Mouse (Mus musculus) intestine, embryonic 16.5 days (tissue): ENCODE results near the gene Smpx. TPM values are rescaled to one million over a fixed set of nuclear protein-coding genes. Genes with fewer than 3 reads are reported as not detected.

Source experiments
- ATAC-seq: fragments of 200-750 bp; cut with Nextera tagmentation; 2 replicates; pipeline ENCODE4 v1.8.0; 2017; ENCODE audit warnings: moderate TSS enrichment, moderate library complexity
- H3K27ac ChIP-seq: fragments of 300-500 bp; sonication (generic); 2 replicates; pipeline ENCODE4 v1.5.1; 2014; ENCODE audit warnings: mild to moderate bottlenecking, low read length
- H3K27me3 ChIP-seq: fragments of 300-500 bp; sonication (generic); replicated peaks from 2 replicates; pipeline ENCODE4 v1.6.1; 2014; ENCODE audit warnings: low read length, control low read depth, mixed read lengths; ENCODE audit not compliant: control insufficient read depth, insufficient read depth
- H3K36me3 ChIP-seq: fragments of 300-500 bp; sonication (generic); 2 replicates; pipeline ENCODE4 v1.6.1; 2014; ENCODE audit warnings: low read length, control low read depth; ENCODE audit not compliant: control insufficient read depth, insufficient read depth
- H3K4me1 ChIP-seq: fragments of 300-500 bp; sonication (generic); 2 replicates; pipeline ENCODE4 v1.6.1; 2014; ENCODE audit warnings: low read length, control low read depth, mixed read lengths; ENCODE audit not compliant: control insufficient read depth, insufficient read depth
- H3K4me2 ChIP-seq: fragments of 300-500 bp; sonication (generic); 2 replicates; pipeline ENCODE4 v1.6.1; 2014; ENCODE audit warnings: low read depth, low read length, control low read depth
- H3K4me3 ChIP-seq: fragments of 300-500 bp; sonication (generic); 2 replicates; pipeline ENCODE4 v1.5.1; 2014; ENCODE audit warnings: mild to moderate bottlenecking, low read length
- H3K9ac ChIP-seq: fragments of 300-500 bp; sonication (generic); 2 replicates; pipeline ENCODE4 v1.6.1; 2014; ENCODE audit warnings: low read depth, low read length
- H3K9me3 ChIP-seq: fragments of 300-500 bp; sonication (generic); 2 replicates; pipeline ENCODE4 v1.6.1; 2016; ENCODE audit warnings: low read length, control low read depth; ENCODE audit not compliant: control insufficient read depth
- WGBS: fragments of 180-500 bp; shearing (Covaris S2); extraction: QIAGEN DNeasy Blood & Tissue Kit; methylation state at CpG from one replicate; pipeline ENCODE4 v1.1.7; 2014; 5-methylcytosine and 5-hydroxymethylcytosine counted together
- polyA plus RNA-seq: library from polyadenylated mRNA; unstranded; fragments of >200 nt; fragmentation: Nextera tagmentation; extraction: Ambion mirVana; gene quantifications from 2 replicates; pipeline ENCODE4 v1.2.1, GENCODE M21; 2015

Smpx gene
- polyA plus RNA-seq, 1 experiment from 2014 or later = 1.6 TPM

DNA sequence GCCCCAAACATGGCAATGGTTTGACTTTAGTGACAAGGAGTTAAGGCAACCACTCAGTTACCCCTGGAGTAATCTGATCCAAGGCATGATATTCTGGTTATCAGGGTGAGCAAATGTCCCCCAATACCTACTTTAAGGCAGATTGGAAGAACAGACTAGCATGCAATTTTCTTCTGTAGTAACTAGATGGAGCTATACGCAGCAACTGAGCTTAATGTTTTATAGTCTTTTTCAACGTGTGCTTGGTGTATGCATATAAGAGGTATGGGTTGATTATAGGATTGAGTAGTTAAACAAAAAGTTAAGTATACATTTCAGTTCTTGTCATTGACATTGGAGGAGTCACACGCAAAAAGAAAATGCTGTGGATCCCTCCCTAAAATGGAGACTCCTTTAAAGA, 21.2 kb downstream of the Smpx start:
- Histone ChIP-seq H3K9ac (no peak overlapping the region), H3K4me3 (no peak overlapping the region), H3K4me2 (no peak overlapping the region), H3K27me3 (no peaks in the 10 kb centered on the region), H3K4me1 (no peaks in the 10 kb centered on the region), H3K36me3 (no peaks in the 10 kb centered on the region), H3K9me3 (no peaks in the 10 kb centered on the region), H3K27ac (no peak overlapping the region)
- ATAC-seq = no peak
- 57% methylated on average over 3 of the region's 3 CpGs for WGBS

- Histone ChIP-seq H3K9ac (no peak overlapping the region), H3K4me2 (no peak overlapping the region), H3K4me1 (no peaks in the 10 kb centered on the region), H3K4me3 (no peak overlapping the region), H3K27me3 (no peaks in the 10 kb centered on the region), H3K27ac (no peak overlapping the region), H3K9me3 (no peaks in the 10 kb centered on the region), H3K36me3 (no peaks in the 10 kb centered on the region)
- ATAC-seq = no peak
- 49% methylated on average over 7 of the region's 7 CpGs for WGBS
These were observed 32.1 kb downstream of the Smpx start for GRCm38 (mm10) chrX:157730622-157731341.

DNA sequence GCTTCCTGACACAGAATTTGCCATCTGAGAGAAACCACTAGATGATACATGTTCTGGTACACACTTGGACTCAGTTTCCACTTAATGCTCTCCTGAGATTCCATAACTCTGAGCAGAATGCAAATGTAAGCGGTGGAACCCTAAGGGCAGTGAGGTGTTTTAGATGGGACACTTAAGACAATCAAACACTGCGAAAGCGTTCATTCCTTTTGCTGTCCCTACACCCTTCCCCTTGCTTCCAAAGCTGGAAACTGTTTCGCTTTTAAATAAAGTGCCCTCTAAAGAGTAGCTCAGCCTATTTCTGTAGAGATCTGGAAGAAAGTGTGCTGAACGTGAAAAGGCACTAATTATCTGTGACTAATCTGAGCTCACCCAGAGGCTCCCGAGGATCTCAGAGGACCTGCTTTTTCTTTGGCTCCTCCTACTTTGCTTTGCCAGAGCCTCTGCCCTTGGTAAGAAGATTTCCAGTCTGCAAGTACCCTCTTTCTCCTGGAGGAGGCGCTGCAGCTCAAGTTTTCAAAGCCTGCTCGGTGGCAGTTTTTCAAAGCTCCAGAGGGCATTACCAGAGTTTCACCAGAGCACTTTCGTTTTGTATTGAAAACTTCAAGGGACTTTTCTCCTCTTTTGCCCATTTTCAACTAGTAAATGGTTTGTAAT, 33.1 kb downstream of the Smpx start:
- no peak overlapping the region for H3K9ac ChIP-seq
- H3K4me3 ChIP-seq = no peak overlapping the region
- no peaks in the 10 kb centered on the region for H3K4me1 ChIP-seq
- no peaks in the 10 kb centered on the region for H3K9me3 ChIP-seq
- WGBS = 33% methylated on average over 9 of the region's 9 CpGs
- ATAC-seq = peak; percentile 58; the same call in 1 of the 2 replicates
- no peak overlapping the region for H3K27ac ChIP-seq
- H3K27me3 ChIP-seq = no peaks in the 10 kb centered on the region
- H3K4me2 ChIP-seq = peak overlapping the region; percentile 1; the same call in 1 of the 2 replicates
- H3K36me3 ChIP-seq = no peaks in the 10 kb centered on the region

DNA sequence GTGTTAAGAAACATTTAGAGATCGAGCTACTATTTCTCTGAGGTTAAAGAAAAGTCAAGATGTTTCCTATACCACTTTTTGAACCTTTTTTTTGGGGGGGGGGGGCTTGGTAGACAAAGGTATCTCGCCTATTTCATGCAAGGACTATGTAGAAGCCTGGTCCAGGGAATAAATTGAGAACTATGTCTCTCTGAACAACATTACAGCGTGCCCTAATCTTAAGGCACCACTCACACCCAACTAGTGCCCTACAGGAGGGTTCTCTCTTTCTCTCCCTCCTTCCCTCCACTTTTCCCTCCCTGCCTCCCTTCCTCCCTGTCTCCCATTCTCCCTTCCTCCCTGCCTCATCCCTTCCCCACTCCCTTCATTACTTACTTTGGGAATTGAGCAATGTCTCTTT, 33.6 kb downstream of the Smpx start:
- Histone ChIP-seq H3K4me1 (no peaks in the 10 kb centered on the region), H3K9ac (no peak overlapping the region), H3K4me2 (no peak overlapping the region), H3K9me3 (no peaks in the 10 kb centered on the region), H3K36me3 (no peaks in the 10 kb centered on the region), H3K27ac (no peak overlapping the region), H3K27me3 (no peaks in the 10 kb centered on the region), H3K4me3 (no peak overlapping the region)
- WGBS = 46% methylated on average over 3 of the region's 3 CpGs
- ATAC-seq = no peak

GRCm38 (mm10) chrX:157733836-157734235, 35.1 kb downstream of the Smpx start:
- Histone ChIP-seq H3K4me3 (no peak overlapping the region), H3K4me1 (no peaks in the 10 kb centered on the region), H3K4me2 (no peak overlapping the region), H3K9ac (no peak overlapping the region), H3K27me3 (no peaks in the 10 kb centered on the region), H3K36me3 (no peaks in the 10 kb centered on the region), H3K27ac (no peak overlapping the region), H3K9me3 (no peaks in the 10 kb centered on the region)
- 68% methylated on average over 2 of the region's 2 CpGs for WGBS
- no peak for ATAC-seq

DNA sequence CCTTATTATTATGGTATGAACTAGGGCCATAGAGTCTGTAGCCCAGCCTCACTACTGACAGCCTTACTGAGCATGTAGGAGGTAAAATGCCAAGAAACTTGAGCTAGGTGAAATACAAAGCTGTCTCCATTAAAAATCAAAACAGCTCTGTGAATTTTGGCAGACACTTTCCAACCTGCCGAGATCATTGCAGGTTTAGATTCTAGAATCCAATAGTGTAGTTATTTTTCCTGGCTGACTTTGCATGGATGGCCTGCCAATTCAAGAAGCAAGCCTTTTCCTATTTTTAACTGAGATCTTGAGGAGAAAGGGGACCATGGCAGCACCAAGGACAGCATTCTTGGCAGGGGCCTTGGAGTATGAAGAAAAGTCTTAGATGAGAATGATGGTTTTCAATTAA, 35.6 kb downstream of the Smpx start:
- no peaks in the 10 kb centered on the region for H3K9me3 ChIP-seq
- WGBS = 74% methylated on average over 1 of the region's 1 CpGs
- H3K4me1 ChIP-seq = no peaks in the 10 kb centered on the region
- no peak overlapping the region for H3K27ac ChIP-seq
- no peak overlapping the region for H3K4me3 ChIP-seq
- H3K9ac ChIP-seq = no peak overlapping the region
- no peak for ATAC-seq
- H3K4me2 ChIP-seq = no peak overlapping the region
- H3K27me3 ChIP-seq = no peaks in the 10 kb centered on the region
- H3K36me3 ChIP-seq = no peaks in the 10 kb centered on the region

DNA sequence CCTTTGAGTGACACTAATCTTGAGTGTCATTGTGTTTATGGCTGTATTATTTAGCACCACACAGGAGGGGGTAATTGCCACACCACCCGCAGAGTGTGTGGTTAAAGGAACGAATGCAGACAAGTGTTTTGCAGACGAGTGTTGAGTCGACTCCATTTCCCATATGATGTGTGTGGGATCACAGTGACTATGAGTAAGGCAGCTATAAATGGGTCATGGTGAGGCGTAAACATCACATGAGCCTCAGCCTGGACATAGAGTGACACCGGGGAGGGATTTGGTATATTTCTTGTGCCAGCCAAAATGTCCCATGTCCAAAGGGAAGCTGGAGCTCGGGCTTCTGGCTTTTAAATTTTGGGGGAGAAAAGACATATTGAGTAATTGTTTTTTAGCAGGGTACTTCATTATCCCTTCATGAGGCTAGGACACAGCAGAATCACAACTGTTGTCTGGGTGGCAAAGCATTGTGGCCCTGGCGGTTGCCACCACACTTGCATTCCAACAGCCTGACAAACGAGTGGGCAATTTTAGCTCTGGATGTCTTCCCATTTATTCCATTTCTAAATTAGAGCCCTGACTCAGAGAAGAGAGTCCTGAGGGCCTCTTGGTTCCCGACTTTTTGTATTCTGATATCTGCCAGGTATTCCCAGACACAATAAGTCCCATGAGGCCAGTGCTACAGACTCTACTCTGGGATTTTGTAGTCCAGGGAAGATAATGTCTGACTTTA, 49.3 kb downstream of the Smpx start:
- WGBS = 84% methylated on average over 10 of the region's 10 CpGs
- no peak for ATAC-seq
- no peaks in the 10 kb centered on the region for H3K27me3 ChIP-seq
- H3K9me3 ChIP-seq = no peaks in the 10 kb centered on the region
- no peak overlapping the region for H3K27ac ChIP-seq
- H3K4me3 ChIP-seq = no peak overlapping the region
- H3K4me1 ChIP-seq = no peaks in the 10 kb centered on the region
- no peaks in the 10 kb centered on the region for H3K36me3 ChIP-seq
- H3K9ac ChIP-seq = no peak overlapping the region
- no peak overlapping the region for H3K4me2 ChIP-seq

GRCm38 (mm10) chrX:157754559-157754958, 55.8 kb downstream of the Smpx start:
- ATAC-seq = no peak
- no peak overlapping the region for H3K9ac ChIP-seq
- H3K36me3 ChIP-seq = no peaks in the 10 kb centered on the region
- no peaks in the 10 kb centered on the region for H3K9me3 ChIP-seq
- 67% methylated on average over 4 of the region's 4 CpGs for WGBS
- H3K27me3 ChIP-seq = no peaks in the 10 kb centered on the region
- H3K27ac ChIP-seq = no peak overlapping the region
- H3K4me1 ChIP-seq = no peaks in the 10 kb centered on the region
- no peak overlapping the region for H3K4me2 ChIP-seq
- no peak overlapping the region for H3K4me3 ChIP-seq

DNA sequence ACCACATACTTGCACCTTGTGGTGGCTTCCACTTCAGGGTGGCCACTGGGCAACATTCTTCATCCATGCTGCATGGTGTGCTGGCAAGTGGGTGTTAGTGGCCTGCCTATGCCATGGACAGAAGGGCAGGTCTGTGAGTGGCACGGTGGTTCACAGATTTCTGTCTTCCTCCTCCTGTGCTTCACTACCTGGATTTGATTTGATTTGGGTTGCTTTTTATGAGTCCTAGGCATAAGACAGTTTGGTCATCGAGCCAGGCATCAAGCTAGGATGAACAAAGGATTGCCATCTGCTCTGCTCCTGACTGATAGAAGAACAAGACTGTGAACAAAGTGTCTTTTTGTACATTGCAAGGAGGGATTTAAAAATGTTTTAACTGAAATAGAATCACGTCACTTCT, 63.8 kb downstream of the Smpx start:
- Histone ChIP-seq H3K4me1 (no peaks in the 10 kb centered on the region), H3K27me3 (no peaks in the 10 kb centered on the region), H3K9ac (no peak overlapping the region), H3K4me2 (no peak overlapping the region), H3K36me3 (no peaks in the 10 kb centered on the region), H3K9me3 (no peaks in the 10 kb centered on the region), H3K4me3 (no peak overlapping the region), H3K27ac (no peak overlapping the region)
- WGBS = 75% methylated on average over 3 of the region's 3 CpGs
- ATAC-seq = no peak
